Mouse (Mus musculus) MEL (cell line): ENCODE measurements at regions not wholly inside any gene's neighbourhood (a gene's known extent, or its start where the extent isn't known, plus 50 kb on each side); places are given as distances from the start of the nearest gene placed in this dataset.

ENCODE experiments used
- DNase-seq: peaks from one replicate; pipeline ENCODE4 v3.0.0; 2011; ENCODE audit warnings: low read depth, low spot score
- H3K27ac ChIP-seq: 2 replicates; pipeline ENCODE4 v1.5.1; 2012; ENCODE audit warnings: low read depth, mild to moderate bottlenecking, control low read depth, low read length, moderate library complexity; ENCODE audit not compliant: control insufficient read depth
- H3K27me3 ChIP-seq, 2 experiments: fragments of 150-350 bp in 1 of 2; sonication (generic) in 1 of 2; 2 replicates each; pipeline ENCODE4 v1.6.1; 2012; ENCODE audit warnings: low read length in 2 of 2, mild to moderate bottlenecking in 2 of 2, improper control_type of control experiment in 1 of 2, moderate library complexity in 1 of 2; ENCODE audit not compliant: insufficient read depth in 2 of 2, control insufficient read depth in 1 of 2
- H3K36me3 ChIP-seq, 2 experiments: 2 replicates each; pipeline ENCODE4 v1.6.1; 2012 to 2014; ENCODE audit warnings: low read length in 2 of 2, improper control_type of control experiment in 1 of 2, inconsistent platforms in 1 of 2, mild to moderate bottlenecking in 1 of 2; ENCODE audit not compliant: insufficient read depth in 2 of 2, control insufficient read depth in 1 of 2
- H3K4me1 ChIP-seq, 2 experiments: fragments of 150-350 bp in 1 of 2; sonication (generic) in 1 of 2; 2 replicates each; pipeline ENCODE4 v1.6.1; 2012; ENCODE audit warnings: low read length in 2 of 2, improper control_type of control experiment in 1 of 2, mild to moderate bottlenecking in 1 of 2; ENCODE audit not compliant: insufficient read depth in 2 of 2, control insufficient read depth in 1 of 2
- H3K4me3 ChIP-seq, 2 experiments: fragments of 150-350 bp in 1 of 2; sonication (generic) in 1 of 2; 2 replicates each; pipeline ENCODE4 v1.5.1; 2012; ENCODE audit warnings: low read depth in 2 of 2, low read length in 2 of 2, mild to moderate bottlenecking in 2 of 2, moderate library complexity in 2 of 2, control low read depth in 1 of 2, improper control_type of control experiment in 1 of 2; ENCODE audit not compliant: control insufficient read depth in 1 of 2, insufficient read depth in 1 of 2
- H3K79me2 ChIP-seq: 2 replicates; pipeline ENCODE4 v1.6.1; 2012; ENCODE audit warnings: mild to moderate bottlenecking, low read length, moderate library complexity; ENCODE audit not compliant: control insufficient read depth, poor library complexity, insufficient read depth
- H3K9ac ChIP-seq: 2 replicates; pipeline ENCODE4 v1.6.1; 2012; ENCODE audit warnings: low read depth, mild to moderate bottlenecking, control low read depth, low read length, moderate library complexity; ENCODE audit not compliant: control insufficient read depth, poor library complexity, severe bottlenecking
- H3K9me3 ChIP-seq: fragments of 150-350 bp; sonication (generic); replicated peaks from 2 replicates; pipeline ENCODE4 v1.6.1; 2012; ENCODE audit warnings: mild to moderate bottlenecking, low read length, improper control_type of control experiment, moderate library complexity; ENCODE audit not compliant: insufficient read depth
- CTCF ChIP-seq, 3 experiments: IDR thresholded peaks in 2 of 3; conservative IDR thresholded peaks in 1 of 3; 2 replicates each; pipeline ENCODE4 v1.5.1; 2011 to 2012; ENCODE audit warnings: low read length in 3 of 3, low read depth in 2 of 3, mild to moderate bottlenecking in 2 of 3, improper control_type of control experiment in 1 of 3, inconsistent platforms in 1 of 3, mixed read lengths in 1 of 3, moderate library complexity in 1 of 3; ENCODE audit not compliant: control insufficient read depth in 1 of 3, insufficient read depth in 1 of 3, poor library complexity in 1 of 3, severe bottlenecking in 1 of 3
- E2F4 ChIP-seq: IDR thresholded peaks from 2 replicates; pipeline ENCODE4 v1.6.1; 2011; ENCODE audit warnings: low read depth, low read length, improper control_type of control experiment, borderline replicate concordance
- ELF1 ChIP-seq: IDR thresholded peaks from 2 replicates; pipeline ENCODE4 v1.6.1; 2014; ENCODE audit warnings: low read depth, mild to moderate bottlenecking, inconsistent platforms, low read length, improper control_type of control experiment, moderate library complexity
- ETS1 ChIP-seq: IDR thresholded peaks from 2 replicates; pipeline ENCODE4 v1.6.1; 2012; ENCODE audit warnings: low read depth, mild to moderate bottlenecking, inconsistent platforms, low read length, improper control_type of control experiment, moderate library complexity
- GABPA ChIP-seq: IDR thresholded peaks from 2 replicates; pipeline ENCODE4 v1.6.1; 2012; ENCODE audit warnings: low read depth, mild to moderate bottlenecking, inconsistent platforms, low read length, improper control_type of control experiment, moderate library complexity
- KAT2A ChIP-seq: conservative IDR thresholded peaks from 2 replicates; pipeline ENCODE4 v1.6.1; 2012; ENCODE audit warnings: low read depth, low read length, improper control_type of control experiment, inconsistent platforms
- MAFK ChIP-seq: IDR thresholded peaks from 2 replicates; pipeline ENCODE4 v1.6.1; 2011; ENCODE audit warnings: low read depth, mild to moderate bottlenecking, low read length, improper control_type of control experiment, borderline replicate concordance
- MEF2A ChIP-seq: IDR thresholded peaks from 2 replicates; pipeline ENCODE4 v1.6.1; 2014; ENCODE audit warnings: low read depth, mild to moderate bottlenecking, inconsistent platforms, low read length, improper control_type of control experiment; ENCODE audit not compliant: poor library complexity, insufficient replicate concordance, severe bottlenecking; ENCODE audit errors: extremely low read depth
- MXI1 ChIP-seq: IDR thresholded peaks from 2 replicates; pipeline ENCODE4 v1.6.1; 2011; ENCODE audit warnings: mild to moderate bottlenecking, low read depth, low read length, improper control_type of control experiment
- NELFE ChIP-seq: IDR thresholded peaks from 2 replicates; pipeline ENCODE4 v1.6.1; 2011; ENCODE audit warnings: low read depth, low read length, improper control_type of control experiment
- POLR2AphosphoS5 ChIP-seq: IDR thresholded peaks from 2 replicates; pipeline ENCODE4 v1.6.1; 2012; ENCODE audit warnings: low read depth, borderline replicate concordance, mild to moderate bottlenecking, inconsistent platforms, low read length, moderate library complexity, mixed read lengths
- RAD21 ChIP-seq: IDR thresholded peaks from 2 replicates; pipeline ENCODE4 v1.6.1; 2011; ENCODE audit warnings: mild to moderate bottlenecking, low read depth, low read length, improper control_type of control experiment
- SMC3 ChIP-seq: IDR thresholded peaks from 2 replicates; pipeline ENCODE4 v1.6.1; 2011; ENCODE audit warnings: low read depth, low read length, improper control_type of control experiment
- TCF12 ChIP-seq: IDR thresholded peaks from 2 replicates; pipeline ENCODE4 v1.6.1; 2014; ENCODE audit warnings: low read depth, mild to moderate bottlenecking, inconsistent platforms, low read length, improper control_type of control experiment, moderate library complexity
- ZKSCAN1 ChIP-seq: IDR thresholded peaks from 2 replicates; pipeline ENCODE4 v1.6.1; 2012; ENCODE audit warnings: low read depth, mild to moderate bottlenecking, inconsistent platforms, low read length, improper control_type of control experiment, moderate library complexity
- ZMIZ1 ChIP-seq: IDR thresholded peaks from 2 replicates; pipeline ENCODE4 v1.6.1; 2012; ENCODE audit warnings: low read depth, mild to moderate bottlenecking, inconsistent platforms, low read length, improper control_type of control experiment, moderate library complexity

- Histone ChIP-seq H3K9ac (no peak overlapping the region), H3K4me3 (no peak overlapping the region), H3K27me3 (no peaks in the 10 kb centered on the region), H3K79me2 (no peaks in the 10 kb centered on the region), H3K4me1 (no peaks in the 10 kb centered on the region), H3K9me3 (no peaks in the 10 kb centered on the region), H3K36me3 (no peaks in the 10 kb centered on the region), H3K27ac (no peak overlapping the region)
- DNase-seq = no peak
- no peak for TF ChIP-seq E2F4
- TF ChIP-seq CTCF (IDR thresholded peaks at IDR 0.05 in 2 of 3, conservative IDR thresholded peaks at IDR 0.05 in 1 of 3; ENCODE audit: control insufficient read depth in 1 of 3, insufficient read depth in 1 of 3, low read depth in 2 of 3, low read length in 3 of 3, poor library complexity in 1 of 3, severe bottlenecking in 1 of 3) = no peak
- no peak for TF ChIP-seq MAFK
- no peak for TF ChIP-seq ZKSCAN1
- no peak for TF ChIP-seq ZMIZ1
- no peak for TF ChIP-seq MXI1
- no peak for TF ChIP-seq MEF2A
- TF ChIP-seq RAD21 = no peak
- TF ChIP-seq POLR2AphosphoS5 = no peak
- TF ChIP-seq ETS1 = no peak
- TF ChIP-seq SMC3 = no peak
- TF ChIP-seq ELF1 = no peak
- TF ChIP-seq GABPA = no peak
- TF ChIP-seq TCF12 = no peak
Observed at GRCm38 (mm10) chr17:68210313-68211254, 63.0 kb upstream of the L3mbtl4 start.

GRCm38 (mm10) chr17:68218246-68218645, 55.4 kb upstream of the L3mbtl4 start:
- no peak overlapping the region for H3K4me3 ChIP-seq
- H3K27me3 ChIP-seq = no peaks in the 10 kb centered on the region
- no peaks in the 10 kb centered on the region for H3K9me3 ChIP-seq

More at GRCm38 (mm10) chr17:68218246-68218645, 55.4 kb upstream of the L3mbtl4 start:
- no peaks in the 10 kb centered on the region for H3K36me3 ChIP-seq
- H3K9ac ChIP-seq = no peak overlapping the region
- TF ChIP-seq NELFE = no peak
- no peak for TF ChIP-seq POLR2AphosphoS5
- no peak for TF ChIP-seq KAT2A
- no peak for DNase-seq
- no peak overlapping the region for H3K27ac ChIP-seq
- H3K4me1 ChIP-seq = no peaks in the 10 kb centered on the region
- no peaks in the 10 kb centered on the region for H3K79me2 ChIP-seq
